Mouse (Mus musculus): Measurements from ENCODE around the gene Cox6a1. TPM values are rescaled to one million over a fixed set of nuclear protein-coding genes. Genes with fewer than 3 reads are reported as not detected.

Gene Cox6a1
- polyA plus RNA-seq, 1 experiment from 2014 or later: 787 TPM

DNA sequence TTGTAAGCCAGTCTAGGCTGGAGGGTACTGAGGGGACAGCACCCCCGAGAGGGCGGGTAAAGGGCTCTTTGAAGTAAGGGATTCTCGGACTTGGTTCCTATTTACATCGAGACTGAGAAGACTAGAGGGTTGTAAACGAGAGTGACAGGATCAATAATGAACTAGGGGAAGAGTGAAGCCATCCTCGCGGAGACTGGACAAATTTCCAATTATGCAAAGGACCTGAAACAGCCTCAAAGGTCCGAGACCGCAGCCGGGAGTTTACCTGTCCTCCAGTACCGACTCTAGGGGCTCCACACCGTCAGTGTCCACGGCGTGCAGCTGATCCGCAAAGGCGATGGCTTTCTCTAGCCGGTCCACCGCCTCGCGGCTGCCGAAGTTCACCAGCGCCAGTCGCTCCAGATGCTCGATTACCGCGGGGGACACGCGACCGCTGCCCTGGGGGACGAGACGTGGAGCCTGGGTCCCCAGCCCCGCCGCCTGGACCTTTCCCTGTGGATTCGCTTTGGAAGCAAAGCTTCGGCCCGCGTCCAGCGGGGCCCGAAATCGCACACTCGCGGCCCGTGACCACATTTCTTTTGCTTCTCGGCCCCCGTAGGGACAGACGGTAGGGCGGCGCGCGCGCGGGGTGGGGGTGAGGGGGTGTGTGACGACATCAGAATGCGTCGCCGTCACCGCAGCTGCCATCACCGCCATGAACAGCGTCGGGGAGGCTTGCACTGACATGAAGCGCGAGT is 8.0 kb downstream of the Cox6a1 start, which contains the start of the genes Gatc and Triap1:
Gatc (minus strand) TSS at position 602 of the 737 bp plus-strand sequence.
Triap1 (plus strand) TSS at position 649 of the 737 bp plus-strand sequence.
- H3K4me3 ChIP-seq: peak within 1 kb of the TSS; percentile 82
- peaks cover 29% of the 10 kb centered on the region for H3K4me1 ChIP-seq
- no peaks in the 10 kb centered on the region for H3K9me3 ChIP-seq
- peaks cover 67% of the 10 kb centered on the region for H3K36me3 ChIP-seq (replicated peaks)
- peak within 1 kb of the TSS; percentile 92 for H3K27ac ChIP-seq
- H3K27me3 ChIP-seq (ENCODE audit: poor library complexity, severe bottlenecking): no peaks in the 10 kb centered on the region
- WGBS: under 1% methylated on average over 62 of the region's 62 CpGs
- peak; percentile 92 for DNase-seq (ENCODE audit: extremely low spot score, low spot score)

GRCm38 (mm10) chr5:115340007-115340406 is 8.8 kb downstream of the Cox6a1 start:
- Histone ChIP-seq H3K9me3 (no peaks in the 10 kb centered on the region), H3K27ac (no peak overlapping the region; the same call in 1 of the 2 replicates), H3K36me3 (replicated peaks) (peaks cover 67% of the 10 kb centered on the region), H3K4me3 (peak overlapping the region; percentile 82), H3K27me3 (ENCODE audit: poor library complexity, severe bottlenecking) (no peaks in the 10 kb centered on the region), H3K4me1 (peaks cover 29% of the 10 kb centered on the region)
- WGBS: 48% methylated on average over 7 of the region's 7 CpGs
- DNase-seq (ENCODE audit: extremely low spot score, low spot score): no peak

DNA sequence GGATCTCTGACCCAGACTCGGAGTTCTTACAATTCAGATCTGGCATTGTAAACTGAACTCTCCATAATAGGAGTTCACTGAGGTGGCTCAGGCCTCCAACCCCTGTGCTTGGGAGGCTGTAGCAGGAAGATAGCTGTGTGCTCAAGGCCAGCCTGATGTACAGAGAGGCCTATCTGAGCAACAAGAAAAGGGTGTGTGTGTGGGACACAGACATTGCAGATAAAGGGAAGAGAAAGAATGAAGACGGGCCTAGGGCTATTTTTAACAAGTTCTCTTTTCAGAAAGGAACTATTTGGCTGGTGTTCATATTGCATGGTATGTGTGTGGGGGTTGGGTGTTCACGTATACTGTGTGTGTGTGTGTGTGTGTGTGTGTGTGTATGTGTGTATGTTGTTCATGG is 15.2 kb downstream of the Cox6a1 start:
- DNase-seq (ENCODE audit: extremely low spot score, low spot score): no peak
- peaks cover 98% of the 10 kb centered on the region for H3K36me3 ChIP-seq (replicated peaks)
- 88% methylated on average over 3 of the region's 3 CpGs for WGBS

GRCm38 (mm10) chr5:115330955-115331354 is 17.8 kb downstream of the Cox6a1 start:
- Histone ChIP-seq H3K9me3 (no peaks in the 10 kb centered on the region), H3K27ac (no peak overlapping the region), H3K36me3 (replicated peaks) (peaks cover 72% of the 10 kb centered on the region), H3K4me3 (no peak overlapping the region), H3K4me1 (peaks cover 34% of the 10 kb centered on the region), H3K27me3 (ENCODE audit: poor library complexity, severe bottlenecking) (no peaks in the 10 kb centered on the region)
- WGBS: 95% methylated on average over 9 of the region's 9 CpGs
- no peak for DNase-seq (ENCODE audit: extremely low spot score, low spot score)

More for the DNA sequence above, 15.2 kb downstream of the Cox6a1 start:
- Histone ChIP-seq H3K27me3 (ENCODE audit: poor library complexity, severe bottlenecking) (no peaks in the 10 kb centered on the region), H3K9me3 (no peaks in the 10 kb centered on the region), H3K4me3 (no peak overlapping the region), H3K4me1 (peaks cover 12% of the 10 kb centered on the region), H3K27ac (no peak overlapping the region)

GRCm38 (mm10) chr5:115327610-115328548 is 20.9 kb downstream of the Cox6a1 start:
- Histone ChIP-seq H3K27ac (peak overlapping the region; percentile 98), H3K27me3 (ENCODE audit: poor library complexity, severe bottlenecking) (no peaks in the 10 kb centered on the region), H3K9me3 (no peaks in the 10 kb centered on the region), H3K4me3 (peak overlapping the region; percentile 99), H3K4me1 (peaks cover 39% of the 10 kb centered on the region), H3K36me3 (replicated peaks) (peaks cover 41% of the 10 kb centered on the region)
- under 1% methylated on average over 53 of the region's 55 CpGs for WGBS
- DNase-seq (ENCODE audit: extremely low spot score, low spot score): peak; percentile 36

GRCm38 (mm10) chr5:115326875-115327609 is 21.7 kb downstream of the Cox6a1 start, which contains the start of gene Srsf9:
Gene Srsf9 (plus strand): TSS chr5:115327177.
- peaks cover 33% of the 10 kb centered on the region for H3K36me3 ChIP-seq (replicated peaks)
- peak within 1 kb of the TSS; percentile 99 for H3K4me3 ChIP-seq
- H3K4me1 ChIP-seq: peaks cover 39% of the 10 kb centered on the region
- H3K9me3 ChIP-seq: no peaks in the 10 kb centered on the region
- H3K27me3 ChIP-seq (ENCODE audit: poor library complexity, severe bottlenecking): no peaks in the 10 kb centered on the region
- DNase-seq (ENCODE audit: extremely low spot score, low spot score): peak; percentile 94
- under 1% methylated on average over 84 of the region's 97 CpGs for WGBS
- H3K27ac ChIP-seq: peak within 1 kb of the TSS; percentile 98

- WGBS: 31% methylated on average over 11 of the region's 11 CpGs
Measured at GRCm38 (mm10) chr5:115326256-115326831, 22.4 kb downstream of the Cox6a1 start.

GRCm38 (mm10) chr5:115319004-115319940 is 29.5 kb downstream of the Cox6a1 start:
- DNase-seq (ENCODE audit: extremely low spot score, low spot score): peak; percentile 69
- WGBS: under 1% methylated on average over 22 of the region's 22 CpGs
- H3K4me3 ChIP-seq: peak overlapping the region; percentile 46

More at GRCm38 (mm10) chr5:115326256-115326831, 22.4 kb downstream of the Cox6a1 start:
- Histone ChIP-seq H3K4me1 (peaks cover 39% of the 10 kb centered on the region), H3K27ac (peak overlapping the region; percentile 98), H3K27me3 (ENCODE audit: poor library complexity, severe bottlenecking) (no peaks in the 10 kb centered on the region), H3K4me3 (peak overlapping the region; percentile 99), H3K36me3 (replicated peaks) (peaks cover 26% of the 10 kb centered on the region), H3K9me3 (no peaks in the 10 kb centered on the region)
- DNase-seq (ENCODE audit: extremely low spot score, low spot score): no peak

DNA sequence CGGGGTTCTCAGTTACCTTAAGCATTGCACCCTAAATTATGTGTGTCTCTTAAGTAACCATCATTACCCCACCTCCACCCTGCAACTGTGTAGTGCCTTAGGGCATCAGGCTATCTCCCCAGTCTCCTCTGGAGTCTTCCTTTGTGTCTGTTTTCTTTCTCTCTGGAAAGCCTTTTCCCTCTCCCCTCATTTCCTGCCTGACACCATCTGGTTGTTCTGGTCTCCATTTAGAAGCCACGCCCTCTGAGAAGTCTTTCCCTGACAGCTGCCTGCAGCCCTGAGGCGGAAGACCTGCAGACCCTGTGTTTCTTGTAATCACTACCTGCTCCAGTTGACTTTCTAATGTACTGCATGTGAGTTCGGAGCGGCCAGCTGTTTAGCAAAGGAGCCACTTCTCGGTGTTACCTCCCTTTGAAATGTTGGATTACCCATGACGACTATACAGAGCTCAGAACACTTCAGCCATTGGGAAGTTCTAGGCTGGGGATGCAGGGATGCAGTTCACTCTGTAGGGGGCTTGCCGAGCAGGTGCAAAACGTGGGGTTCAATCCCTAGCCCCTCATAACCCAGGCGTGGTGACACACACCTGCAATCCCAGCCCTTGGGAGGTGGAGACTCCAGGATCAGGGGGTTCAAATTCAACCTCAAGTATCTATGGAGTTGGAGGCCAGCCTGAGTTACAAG is 31.0 kb downstream of the Cox6a1 start:
- peak; percentile 60 for DNase-seq (ENCODE audit: extremely low spot score, low spot score)
- Histone ChIP-seq H3K4me3 (peak overlapping the region; percentile 31), H3K4me1 (peaks cover 44% of the 10 kb centered on the region), H3K36me3 (replicated peaks) (no peaks in the 10 kb centered on the region), H3K9me3 (no peaks in the 10 kb centered on the region), H3K27me3 (ENCODE audit: poor library complexity, severe bottlenecking) (peaks cover 18% of the 10 kb centered on the region), H3K27ac (peak overlapping the region; percentile 84)
- WGBS: 3% methylated on average over 10 of the region's 10 CpGs

More at GRCm38 (mm10) chr5:115319004-115319940, 29.5 kb downstream of the Cox6a1 start:
- Histone ChIP-seq H3K36me3 (replicated peaks) (no peaks in the 10 kb centered on the region), H3K4me1 (peaks cover 39% of the 10 kb centered on the region), H3K27ac (peak overlapping the region; percentile 77), H3K9me3 (no peaks in the 10 kb centered on the region), H3K27me3 (ENCODE audit: poor library complexity, severe bottlenecking) (peaks cover 18% of the 10 kb centered on the region)

GRCm38 (mm10) chr5:115316968-115317644 is 31.7 kb downstream of the Cox6a1 start:
- 5% methylated on average over 14 of the region's 14 CpGs for WGBS
- Histone ChIP-seq H3K27ac (peak overlapping the region; percentile 84), H3K9me3 (no peaks in the 10 kb centered on the region), H3K27me3 (ENCODE audit: poor library complexity, severe bottlenecking) (peaks cover 18% of the 10 kb centered on the region), H3K36me3 (replicated peaks) (no peaks in the 10 kb centered on the region), H3K4me1 (peaks cover 44% of the 10 kb centered on the region), H3K4me3 (peak overlapping the region; percentile 31)
- no peak for DNase-seq (ENCODE audit: extremely low spot score, low spot score)
